Mouse (Mus musculus) layer of hippocampus, postnatal 10 days (tissue): Measurements from ENCODE around the gene C1qtnf4. TPM values are rescaled to one million over a fixed set of nuclear protein-coding genes. Genes with fewer than 3 reads are reported as not detected.
"Not testable (repeated sequence)": the region's sequence is repeated elsewhere in the genome, so short reads cannot be mapped to it uniquely, and the experiment has no call there.

Source experiments
- DNase-seq, 2 experiments: peaks; one replicate each; pipeline ENCODE4 v3.0.0; 2021; ENCODE audit warnings: low spot score in 2 of 2
- total RNA-seq, 2 experiments: library from RNA; stranded (reverse); gene quantifications; 2 replicates each; pipeline ENCODE4 v1.2.3; 2021

The C1qtnf4 gene
- total RNA-seq, 2 experiments from 2014 or later: 157 to 186 TPM

DNA sequence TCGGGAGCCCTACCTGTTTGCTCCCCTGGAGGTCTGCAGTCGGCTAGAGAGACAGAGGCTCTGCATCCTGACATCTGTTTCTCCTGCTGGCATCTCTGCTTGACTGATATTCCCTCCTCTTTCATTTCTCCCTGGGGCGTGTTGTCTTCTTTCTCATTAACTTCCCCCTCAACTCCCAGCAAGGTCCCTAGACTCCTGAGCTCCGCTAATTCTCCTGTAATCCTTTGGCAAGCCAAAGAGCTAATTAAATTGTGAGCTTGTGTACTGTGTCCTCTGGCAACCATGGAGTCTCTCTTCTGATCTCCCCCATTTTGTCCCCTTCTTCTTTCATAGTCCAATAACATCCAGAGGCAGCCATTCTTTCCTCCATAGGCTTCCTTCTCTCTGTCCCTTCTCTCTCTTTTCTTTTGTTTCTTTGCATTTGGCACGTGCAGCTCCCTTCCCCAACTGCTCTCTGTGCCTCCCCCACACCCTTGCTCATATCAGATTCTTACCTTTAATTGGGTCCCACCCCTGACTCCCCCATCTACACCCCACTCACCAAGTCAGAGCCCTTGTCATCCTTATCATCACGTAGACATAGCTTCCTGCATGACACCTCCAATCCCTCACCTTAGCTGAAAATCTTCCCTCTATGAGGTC, 5.4 kb upstream of the C1qtnf4 start:
- DNase-seq: no peak

DNA sequence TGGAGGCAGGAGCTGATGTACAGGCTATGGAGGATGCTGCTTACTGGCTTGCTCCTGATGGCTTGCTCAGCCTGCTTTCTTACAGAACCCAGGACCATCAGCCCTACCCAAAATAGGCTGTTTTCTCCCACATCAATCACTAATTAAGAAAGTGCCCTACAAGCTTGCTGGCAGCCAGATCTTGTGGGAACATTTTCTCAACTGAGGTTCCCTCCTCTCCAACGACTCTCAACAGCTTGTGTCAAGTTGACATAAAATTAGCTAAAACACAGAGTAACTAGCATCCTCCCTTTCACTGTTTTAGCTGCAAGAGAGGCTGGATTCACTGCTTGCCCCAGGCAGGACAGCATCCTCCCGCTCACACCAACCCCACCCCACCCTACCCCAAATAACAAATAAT, 3.8 kb upstream of the C1qtnf4 start:
- DNase-seq: no peak

DNA sequence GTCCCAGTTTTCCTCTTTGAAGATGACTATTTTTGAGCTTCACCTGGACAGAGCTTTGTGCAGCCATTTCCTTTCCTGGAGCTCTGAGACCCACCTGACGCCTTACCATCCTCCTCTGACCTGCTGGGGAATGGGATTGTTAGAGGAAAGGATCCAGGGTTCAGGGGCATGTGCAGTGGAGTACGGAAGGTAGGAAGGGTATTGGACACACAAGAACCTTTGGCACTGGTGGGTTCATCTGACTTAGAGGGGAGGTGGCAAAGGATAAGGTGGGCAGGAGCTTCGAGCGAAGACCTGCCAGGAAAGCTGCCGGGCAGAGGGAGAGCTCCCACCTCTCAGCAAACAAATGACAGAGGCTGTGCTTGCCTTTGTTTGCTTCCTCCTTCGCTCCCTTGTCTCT, 776 bp downstream of the C1qtnf4 start:
- DNase-seq: no peak

DNA sequence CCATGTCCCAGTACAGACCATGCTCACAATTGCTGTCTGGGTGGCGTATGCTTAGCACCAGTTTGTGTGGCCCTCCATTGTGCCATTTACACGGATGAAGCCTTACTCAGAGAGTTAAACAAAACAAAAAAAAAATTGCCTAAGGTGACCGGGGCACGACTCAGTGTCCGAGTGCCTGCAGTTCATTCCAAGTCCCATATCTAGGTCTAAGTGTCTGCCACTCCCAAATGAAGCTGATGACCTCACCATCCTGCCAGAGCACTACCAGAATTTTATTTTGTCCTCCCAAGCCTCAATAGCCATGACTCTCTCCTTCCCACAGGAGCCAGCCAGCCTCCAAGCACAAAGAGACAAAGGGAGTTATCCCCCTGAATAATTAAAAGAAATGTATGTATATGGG, 2.0 kb downstream of the C1qtnf4 start:
- no peak for DNase-seq

DNA sequence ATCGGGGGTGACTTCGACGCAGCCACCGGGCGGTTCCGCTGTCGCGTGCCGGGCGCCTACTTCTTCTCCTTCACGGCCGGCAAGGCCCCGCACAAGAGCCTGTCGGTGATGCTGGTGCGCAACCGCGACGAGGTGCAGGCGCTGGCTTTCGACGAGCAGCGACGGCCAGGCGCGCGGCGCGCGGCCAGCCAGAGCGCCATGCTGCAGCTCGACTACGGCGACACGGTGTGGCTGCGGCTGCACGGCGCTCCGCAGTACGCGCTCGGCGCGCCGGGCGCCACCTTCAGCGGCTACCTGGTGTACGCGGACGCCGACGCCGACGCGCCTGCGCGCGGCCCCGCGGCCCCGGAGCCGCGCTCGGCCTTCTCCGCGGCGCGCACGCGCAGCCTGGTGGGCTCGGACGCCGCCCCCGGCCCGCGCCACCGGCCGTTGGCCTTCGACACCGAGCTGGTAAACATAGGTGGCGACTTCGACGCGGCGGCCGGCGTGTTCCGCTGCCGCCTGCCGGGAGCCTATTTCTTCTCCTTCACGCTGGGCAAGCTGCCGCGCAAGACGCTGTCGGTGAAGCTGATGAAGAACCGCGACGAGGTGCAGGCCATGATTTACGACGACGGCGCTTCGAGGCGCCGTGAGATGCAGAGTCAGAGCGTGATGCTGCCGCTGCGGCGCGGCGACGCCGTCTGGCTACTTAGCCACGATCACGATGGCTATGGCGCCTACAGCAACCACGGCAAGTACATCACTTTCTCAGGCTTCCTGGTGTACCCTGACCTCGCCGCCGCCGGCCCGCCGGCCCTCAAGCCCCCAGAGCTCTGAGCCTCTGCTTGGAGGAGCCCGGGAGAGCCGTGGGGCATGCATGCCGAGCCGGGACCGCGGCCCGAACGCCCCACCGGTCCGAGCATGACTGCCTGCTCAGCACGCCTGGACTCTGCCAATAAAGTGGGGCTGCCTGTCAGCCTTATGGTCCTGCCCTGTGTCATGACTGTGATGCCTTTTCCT, 4.2 kb downstream of the C1qtnf4 start:
- DNase-seq: peak; percentile 49 to 67

DNA sequence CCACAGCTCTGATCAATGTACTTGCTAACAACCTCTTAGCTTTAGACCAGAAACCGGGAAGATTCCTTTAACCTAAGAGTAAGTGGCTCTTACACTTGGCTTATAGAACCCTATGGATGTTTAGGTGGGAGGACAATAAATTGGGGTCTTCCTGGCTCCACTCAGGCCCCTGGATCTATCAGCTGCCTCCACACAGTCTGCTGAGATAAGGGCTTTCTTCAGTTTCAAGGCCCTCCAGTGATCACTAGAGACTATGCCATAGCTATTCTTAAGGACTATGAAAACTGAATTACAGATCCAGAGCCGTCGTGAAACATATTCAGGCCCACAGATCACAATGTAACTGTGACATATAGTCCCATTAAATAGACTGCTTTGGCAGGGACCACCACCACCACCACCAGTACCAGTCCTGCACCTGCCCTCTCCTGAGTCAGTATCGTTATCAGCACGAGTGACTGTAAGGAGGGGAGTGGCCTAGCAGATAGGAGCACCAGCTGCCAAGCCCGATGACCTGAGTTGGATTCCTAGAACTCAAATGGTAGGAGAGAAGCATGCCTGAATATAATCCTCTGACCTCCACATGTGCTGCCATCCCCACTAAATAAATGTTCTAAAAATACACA, 8.1 kb downstream of the C1qtnf4 start:
- DNase-seq: no peak

DNA sequence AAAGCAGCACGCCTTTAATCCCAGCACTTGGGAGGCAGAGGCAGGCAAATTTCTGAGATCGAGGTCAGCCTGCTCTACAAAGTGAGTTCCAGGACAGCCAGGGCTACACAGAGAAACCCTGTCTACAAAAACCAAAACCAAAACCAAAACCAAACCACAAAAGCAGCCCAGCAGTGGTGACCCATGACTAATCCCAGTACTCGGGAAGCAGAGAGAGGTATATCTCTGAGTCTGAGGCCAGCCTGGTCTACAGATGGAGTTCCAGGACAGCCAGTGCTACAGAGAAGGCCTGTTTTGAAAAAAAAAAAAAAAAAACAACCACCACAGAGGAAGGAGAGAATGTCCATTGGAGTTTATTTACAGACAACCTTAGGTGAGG, 8.6 kb downstream of the C1qtnf4 start:
- DNase-seq: not testable (repeated sequence)

DNA sequence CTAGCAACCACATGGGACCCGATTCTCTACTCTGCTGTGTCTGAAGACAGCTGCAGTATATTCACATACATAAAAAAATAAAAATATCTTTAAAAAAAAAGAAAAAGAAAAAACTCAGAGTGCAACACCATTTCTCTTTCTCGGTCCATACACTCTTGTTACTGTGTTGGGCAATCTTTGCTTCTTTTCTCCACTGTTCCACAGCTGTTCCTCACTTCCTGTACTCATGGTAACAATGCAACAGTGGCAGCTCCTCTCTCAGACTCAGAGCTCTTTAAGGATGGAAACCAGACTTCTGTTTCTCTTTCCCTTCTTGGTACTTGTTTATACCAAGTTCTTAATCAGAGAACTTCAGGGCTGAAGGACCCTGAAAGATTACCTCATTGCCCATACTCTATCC, 17.7 kb downstream of the C1qtnf4 start:
- no peak for DNase-seq

DNA sequence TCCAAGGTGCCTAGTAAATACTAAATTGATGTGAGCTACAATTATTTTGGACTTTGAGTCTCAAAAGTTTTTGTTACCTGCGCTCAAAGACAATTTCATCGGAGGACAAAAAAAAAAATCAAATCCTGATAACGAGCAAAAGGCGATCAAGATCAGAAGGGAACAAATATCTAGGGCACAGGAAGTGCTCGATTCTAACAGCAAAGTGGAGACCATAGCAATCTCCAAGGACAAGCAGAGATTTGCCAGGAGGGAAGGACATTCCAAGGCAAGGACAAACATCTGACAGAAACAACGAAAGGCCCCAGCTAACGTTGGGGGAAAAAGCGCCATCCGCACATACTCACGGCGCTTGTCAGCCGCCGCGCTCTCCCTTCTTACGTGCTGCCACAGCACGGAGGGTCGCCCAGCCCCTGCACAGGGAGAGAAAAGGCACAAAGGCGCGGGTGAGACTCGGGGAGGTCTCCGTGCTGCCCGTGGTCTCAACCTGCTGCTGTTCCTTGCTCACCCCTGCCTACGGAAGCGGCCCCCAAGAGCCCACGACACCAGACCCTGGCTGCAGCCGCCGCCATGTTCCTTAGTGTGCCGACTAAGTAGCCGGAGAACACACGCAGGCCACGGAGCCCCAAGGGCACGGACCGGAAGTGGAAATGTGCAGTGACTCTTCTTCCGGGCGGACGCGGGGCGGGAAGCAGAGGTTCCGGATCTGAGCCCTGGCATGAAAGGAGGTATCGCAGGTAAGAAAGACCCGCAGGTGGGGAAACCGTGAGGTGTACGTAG, 18.6 kb downstream of the C1qtnf4 start, which contains the start of the genes Kbtbd4 and Ndufs3:
Kbtbd4 (plus strand) TSS at position 665 of the 780 bp plus-strand sequence.
Ndufs3 (minus strand) TSS at position 752 of the 780 bp plus-strand sequence.
- peak; percentile 88 to 92 for DNase-seq

DNA sequence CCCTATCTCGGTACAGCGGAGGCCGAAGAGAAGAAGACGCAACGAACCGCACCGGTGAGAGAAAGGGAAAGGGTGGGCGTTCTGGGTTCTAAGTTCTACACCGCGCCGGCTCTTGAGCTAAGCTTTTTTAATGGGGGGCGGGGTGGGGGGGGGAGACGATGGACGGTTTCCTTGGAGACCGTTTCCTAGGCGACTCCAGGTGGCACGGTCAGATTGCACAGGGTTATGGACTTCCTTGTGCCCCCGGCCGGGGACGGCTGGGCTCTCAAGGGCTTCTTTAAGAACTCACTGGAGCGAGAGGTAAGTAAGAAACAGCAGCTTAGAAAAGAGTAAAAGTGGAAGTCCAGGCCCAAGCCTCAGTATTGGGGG, 19.2 kb downstream of the C1qtnf4 start:
- DNase-seq: no peak

DNA sequence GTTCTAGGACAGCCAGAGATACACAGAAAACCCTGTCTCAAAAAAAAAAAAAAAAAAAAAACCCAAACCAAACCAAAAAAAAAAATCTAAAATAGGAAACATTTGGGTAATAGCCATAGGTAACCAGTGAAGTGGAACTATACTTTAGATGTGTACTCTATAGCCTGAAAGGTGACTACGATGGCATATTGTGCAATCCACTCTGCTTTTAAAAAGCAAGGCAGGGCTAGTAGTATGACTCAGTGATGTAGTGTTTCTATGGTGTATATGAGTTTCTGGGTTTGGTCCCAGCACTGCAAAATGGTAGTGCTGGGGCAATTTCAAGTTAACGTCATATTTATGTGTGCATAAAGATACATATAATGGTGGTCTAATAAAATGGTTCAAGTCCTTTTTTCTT, 21.1 kb downstream of the C1qtnf4 start:
- DNase-seq: no peak

DNA sequence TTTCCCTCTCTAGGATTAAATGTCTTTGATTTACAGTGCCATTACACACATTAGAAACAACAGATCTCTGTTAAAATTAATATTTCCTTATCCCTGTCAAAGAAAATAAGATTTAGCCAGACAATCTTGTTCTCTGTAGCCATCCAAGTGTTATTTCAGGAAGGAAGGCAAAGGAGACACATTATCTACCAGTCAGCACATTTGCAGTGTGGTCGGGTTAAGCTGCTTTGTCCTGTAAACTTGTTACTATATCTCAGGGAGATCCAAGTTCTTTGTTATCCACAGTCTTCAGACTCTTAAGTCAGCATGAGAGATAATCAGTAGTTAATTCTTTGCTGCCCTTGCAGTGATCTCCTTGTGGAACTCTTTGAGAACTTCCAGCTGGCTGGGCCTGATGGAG, 25.2 kb downstream of the C1qtnf4 start:
- DNase-seq: no peak

DNA sequence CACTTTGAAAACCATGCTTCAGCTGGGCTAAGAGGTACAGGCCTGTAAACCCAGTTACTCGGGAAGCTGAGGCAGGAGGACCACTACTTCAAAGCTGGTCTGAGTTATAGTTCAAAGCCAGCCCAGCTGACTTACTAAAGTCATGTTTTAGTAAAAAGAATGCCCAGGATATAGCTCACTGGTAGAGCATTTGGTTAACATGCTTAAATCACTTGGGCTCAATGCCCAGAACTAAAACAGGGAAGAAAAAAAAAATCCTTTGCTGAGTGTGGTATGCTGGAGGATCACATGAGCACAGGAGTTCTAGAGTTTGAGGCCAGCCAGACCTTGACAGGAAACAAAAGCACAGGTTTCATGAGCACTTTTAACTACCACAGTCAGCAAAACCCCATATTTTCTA, 26.0 kb downstream of the C1qtnf4 start:
- DNase-seq: no peak

DNA sequence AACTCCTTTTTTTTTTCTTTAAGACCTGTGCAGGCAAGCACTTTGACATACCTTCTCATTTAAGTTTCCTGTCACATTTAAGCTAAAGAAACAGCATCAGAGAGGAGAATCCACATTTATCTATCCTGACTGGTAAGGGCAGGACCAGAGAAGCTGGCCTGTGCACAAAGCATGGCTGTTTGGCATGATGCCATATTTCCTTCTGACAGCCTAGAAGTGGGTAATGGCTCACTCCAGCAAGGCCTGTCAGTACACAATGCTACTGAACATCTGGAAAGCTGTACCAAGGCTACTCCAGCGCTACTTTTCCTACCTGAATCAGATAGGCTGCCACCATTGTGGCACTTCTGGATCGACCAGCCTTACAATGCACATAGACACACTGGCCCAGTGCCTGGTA, 28.0 kb downstream of the C1qtnf4 start:
- no peak for DNase-seq

DNA sequence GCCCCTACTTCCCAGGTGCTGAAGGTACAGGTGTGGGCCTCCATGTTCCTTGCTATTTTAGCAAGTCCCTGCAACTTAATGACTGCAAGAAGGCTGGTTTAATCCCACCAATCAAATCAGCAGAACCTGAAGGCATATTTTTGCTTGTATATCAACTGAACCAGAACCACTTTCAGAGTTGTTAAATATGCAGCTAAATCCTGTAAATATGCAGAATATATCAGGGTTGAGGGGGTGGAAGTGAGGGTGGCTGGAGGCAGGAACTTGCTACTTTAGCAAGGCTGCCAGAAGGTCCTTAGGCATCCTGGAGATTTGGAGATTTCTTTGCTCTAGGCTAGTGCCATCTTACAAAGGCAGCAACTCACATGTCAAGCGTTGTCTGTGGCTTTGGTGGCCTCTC, 29.9 kb downstream of the C1qtnf4 start:
- no peak for DNase-seq

DNA sequence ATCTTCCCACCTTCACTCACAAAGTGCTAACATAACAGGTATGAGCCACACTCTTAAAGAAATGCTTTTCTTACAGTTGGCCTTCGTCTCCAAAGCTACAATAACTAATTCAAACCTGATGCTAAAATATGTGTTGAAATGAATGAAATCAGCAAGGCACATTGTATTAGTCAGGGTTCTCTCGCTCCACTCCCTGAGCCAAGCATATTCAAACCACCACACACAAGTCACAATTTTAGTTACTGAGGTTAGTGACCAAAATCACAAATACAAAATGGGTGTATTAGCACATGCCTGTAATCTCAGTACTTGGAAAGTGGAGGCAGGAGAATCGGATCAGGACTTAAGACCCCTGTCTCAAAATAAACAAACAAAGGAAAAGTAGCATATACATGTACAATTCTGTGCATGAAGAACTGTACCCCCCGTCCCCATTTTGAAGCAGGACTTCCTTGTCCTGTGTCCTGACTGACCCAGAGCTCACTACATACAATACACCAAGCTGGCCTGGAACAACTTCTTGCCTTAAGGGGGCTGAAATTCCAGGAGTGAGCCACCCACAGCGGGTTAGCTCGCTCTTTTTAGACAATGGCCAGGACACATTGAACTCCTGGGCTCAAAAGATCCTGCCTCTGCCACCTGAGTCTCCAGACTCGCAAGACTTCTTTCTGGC, 31.0 kb downstream of the C1qtnf4 start:
- no peak for DNase-seq

DNA sequence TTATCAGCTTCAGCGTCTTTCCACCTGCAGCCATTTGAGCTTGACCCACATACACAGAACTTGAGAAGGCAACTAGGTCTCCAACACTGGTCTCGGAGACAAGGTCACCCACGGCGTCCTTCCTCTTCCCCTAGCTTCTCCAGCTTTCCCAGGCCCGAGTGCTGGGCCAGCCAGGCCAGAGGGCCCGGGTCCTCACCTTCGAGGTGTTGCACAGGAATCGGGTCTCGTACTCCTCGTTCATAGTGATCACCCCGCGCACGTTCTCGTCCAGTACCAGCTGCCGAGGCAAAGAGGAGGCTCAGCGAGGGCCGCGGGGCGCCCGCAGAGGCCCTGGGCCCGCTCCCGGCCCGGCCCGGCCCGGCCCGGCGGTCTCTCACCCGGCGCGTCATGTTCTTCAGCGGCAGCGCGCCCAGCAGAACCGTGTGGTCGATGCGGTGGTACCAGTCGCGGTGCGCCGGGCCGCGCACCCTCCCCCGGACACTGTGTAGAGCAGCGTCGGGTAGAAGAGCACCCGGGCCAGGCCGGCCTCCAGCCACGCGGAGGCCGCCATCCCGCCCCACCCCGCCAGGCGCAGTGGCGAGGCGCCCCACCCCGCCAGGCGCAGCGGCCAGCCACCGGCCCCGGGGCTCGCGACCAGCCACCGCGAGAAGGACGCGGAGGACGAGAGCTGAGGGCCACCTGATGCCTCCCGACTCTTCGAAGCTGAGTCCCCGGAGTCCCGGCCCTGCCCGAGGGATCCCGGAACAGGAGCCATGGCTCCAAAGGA, 31.8 kb downstream of the C1qtnf4 start:
- peak; percentile 74 to 78 for DNase-seq

DNA sequence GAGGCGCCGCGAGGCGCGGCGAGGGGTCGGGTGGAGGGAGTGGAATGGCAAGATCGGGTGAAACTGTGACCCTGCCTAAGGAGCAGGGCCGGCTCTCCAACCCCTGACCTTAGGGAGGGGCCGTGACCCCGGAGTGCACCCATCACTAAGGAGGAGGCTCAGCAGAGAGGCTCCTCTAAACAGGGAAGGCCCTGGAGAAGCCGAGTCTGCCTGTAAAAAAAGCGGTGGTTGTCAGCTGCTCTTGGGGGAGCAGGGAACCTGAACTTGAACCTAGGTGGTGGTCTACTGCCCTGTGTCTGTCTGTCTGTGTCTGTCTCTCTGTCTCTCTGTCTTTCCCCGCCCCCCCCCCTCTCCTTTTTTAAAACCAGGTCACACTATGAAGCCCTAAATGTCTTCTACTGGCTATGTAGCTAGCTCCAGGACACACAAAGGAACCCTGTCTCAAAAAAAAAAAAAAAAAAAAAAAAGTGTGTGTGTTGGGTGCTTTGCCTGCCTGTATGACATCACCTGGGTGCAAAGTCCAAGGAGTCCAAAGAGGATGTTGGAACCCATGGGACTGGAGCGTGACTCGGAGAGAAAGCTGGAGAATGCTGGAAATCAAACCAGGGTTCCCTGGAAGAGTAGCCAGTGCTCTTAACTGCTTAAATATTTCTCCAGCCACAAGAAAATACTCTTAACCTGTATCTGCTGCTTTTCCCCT, 32.5 kb downstream of the C1qtnf4 start:
- no peak for DNase-seq

DNA sequence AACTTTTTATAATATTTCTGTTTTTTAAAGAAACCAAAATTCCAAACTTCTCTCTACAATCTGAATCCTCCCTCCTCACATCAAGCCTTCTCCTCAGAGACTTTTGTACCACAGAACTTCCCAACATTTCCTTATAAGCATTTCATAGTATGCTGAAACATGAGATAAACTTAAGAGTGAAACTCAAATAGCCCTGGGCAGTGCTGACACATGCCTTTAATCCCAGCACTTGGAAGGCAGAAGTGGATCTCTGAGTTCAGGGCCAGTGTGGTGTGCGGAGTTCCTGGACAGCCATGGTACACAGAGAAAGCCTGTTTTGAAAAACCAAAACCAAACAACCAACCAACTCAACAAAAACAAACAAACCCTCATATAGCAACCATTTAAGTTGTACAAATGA, 35.5 kb downstream of the C1qtnf4 start:
- DNase-seq: no peak
